10 mouse cellular contexts compared by ENCODE assay signal in the genomic region with DNA sequence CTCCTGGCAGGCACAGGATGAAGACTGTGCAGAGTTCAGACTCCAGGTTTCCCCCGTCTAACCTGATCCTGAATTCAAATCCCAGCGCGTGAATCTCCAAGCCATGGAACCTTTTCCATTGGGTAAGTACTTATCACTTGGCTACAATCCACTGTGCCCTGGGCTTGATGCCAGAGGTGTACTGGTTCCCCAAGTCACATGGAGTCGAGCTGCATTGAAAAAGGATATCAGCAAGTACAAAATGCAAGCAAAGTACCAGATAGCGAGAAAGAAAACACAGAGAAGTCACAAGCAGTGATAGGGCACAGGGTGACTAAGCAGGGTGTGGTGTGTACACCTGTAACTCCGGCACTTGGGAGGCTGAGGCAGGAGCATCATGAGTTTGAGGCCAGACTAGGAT. TPM values are rescaled to one million over a fixed set of nuclear protein-coding genes. Genes with fewer than 3 reads are reported as not detected.
DNase-seq lines count a peak whose midpoint lies in the region; ATAC-seq and TF ChIP-seq lines count a peak whose summit lies in the region.
"Had no signal": no experiment of that assay in that cellular context is flagged by ENCODE, and none has a peak within 500 bp of the region (broad histone marks: within the 10 kb centered on the region; RNA-seq: fewer than 3 reads in every experiment).

No protein-coding gene starts in this region.

- 10% methylated on average over 6 of the region's 6 CpGs for WGBS in liver, adult 2 months
- 77% methylated on average over 6 of the region's 6 CpGs for WGBS in liver, embryonic 11.5 days
- WGBS in stomach, embryonic 15.5 days = 78% methylated on average over 6 of the region's 6 CpGs

- H3K9ac ChIP-seq in liver, adult 2 months (ENCODE audit: low read depth, low read length) = no peak overlapping the region
- no peak overlapping the region for H3K9ac ChIP-seq in liver, embryonic 11.5 days (ENCODE audit: low read depth, low read length)
- no peak overlapping the region for H3K9ac ChIP-seq in stomach, embryonic 15.5 days
- H3K9ac ChIP-seq: midbrain, embryonic 12.5 days had no signal

- peak; percentile 96 for DNase-seq in liver, adult 2 months (ENCODE audit: extremely low read depth, low read depth, low spot score)
- DNase-seq in liver, embryonic 11.5 days (ENCODE audit: low spot score) = no peak
- peak; percentile 76 to 86 for DNase-seq in heart, adult 18-20 months
- peak; percentile 61 for DNase-seq in kidney, adult 9 months
- DNase-seq in c-Kit-positive CD71-positive TER-119-positive erythroid progenitor cells, embryonic 14.5 days (ENCODE audit: low spot score) = no peak
- DNase-seq in thymus, postnatal 14 days = no peak
- DNase-seq: right cerebral cortex, postnatal 14 days had no signal

- peaks cover 23% of the 10 kb centered on the region for H3K4me1 ChIP-seq in liver, adult 2 months (ENCODE audit: control insufficient read depth, insufficient read depth, low read length)
- peaks cover 7% of the 10 kb centered on the region; the same call in 1 of the 2 replicates for H3K4me1 ChIP-seq in liver, embryonic 11.5 days (replicated peaks; ENCODE audit: control insufficient read depth, insufficient read depth, low read length)
- H3K4me1 ChIP-seq in stomach, embryonic 15.5 days = peaks cover 10% of the 10 kb centered on the region
- H3K4me1 ChIP-seq: midbrain, embryonic 12.5 days had no signal

- H3K36me3 ChIP-seq in liver, adult 2 months (ENCODE audit: control insufficient read depth, insufficient read depth, low read length) = no peaks in the 10 kb centered on the region
- no peaks in the 10 kb centered on the region for H3K36me3 ChIP-seq in liver, embryonic 11.5 days (ENCODE audit: control insufficient read depth, insufficient read depth, low read length)
- 0 out of 2 replicates have a peak, but pooled peaks cover 4% of the 10 kb centered on the region for H3K36me3 ChIP-seq in stomach, embryonic 15.5 days
- H3K36me3 ChIP-seq: midbrain, embryonic 12.5 days had no signal

- no peak for TF ChIP-seq POLR2A in liver, adult 2 months (IDR thresholded peaks at IDR 0.05; ENCODE audit: extremely low read depth, insufficient read depth, low read length)

- no peak for ATAC-seq in liver, embryonic 11.5 days (replicated peaks; ENCODE audit: low FRiP score)
- ATAC-seq in stomach, embryonic 15.5 days (ENCODE audit: insufficient read depth, low FRiP score, low read depth) = peak; percentile 76
- ATAC-seq in erythroblast, adult 5-6 weeks (replicated peaks; ENCODE audit: low FRiP score, poor library complexity, severe bottlenecking) = no peak

- H3K27me3 ChIP-seq in liver, adult 2 months (ENCODE audit: control insufficient read depth, insufficient read depth, low read length) = no peaks in the 10 kb centered on the region
- H3K27me3 ChIP-seq in liver, embryonic 11.5 days (replicated peaks; ENCODE audit: control insufficient read depth, insufficient read depth, low read length) = no peaks in the 10 kb centered on the region
- H3K27me3 ChIP-seq in stomach, embryonic 15.5 days (replicated peaks) = no peaks in the 10 kb centered on the region
- H3K27me3 ChIP-seq: midbrain, embryonic 12.5 days had no signal

- H3K9me3 ChIP-seq in liver, embryonic 11.5 days (ENCODE audit: control insufficient read depth, low read length) = no peaks in the 10 kb centered on the region
- no peaks in the 10 kb centered on the region for H3K9me3 ChIP-seq in stomach, embryonic 15.5 days
- H3K9me3 ChIP-seq: midbrain, embryonic 12.5 days had no signal

- TF ChIP-seq CTCF in liver, adult 2 months (IDR thresholded peaks at IDR 0.05; ENCODE audit: low read depth, low read length) = no peak

- no peak overlapping the region for H3K4me2 ChIP-seq in liver, embryonic 11.5 days
- H3K4me2 ChIP-seq in stomach, embryonic 15.5 days = no peak overlapping the region
- H3K4me2 ChIP-seq: midbrain, embryonic 12.5 days had no signal

- no peak overlapping the region; the same call in 1 of the 2 replicates for H3K27ac ChIP-seq in liver, adult 2 months (replicated peaks; ENCODE audit: insufficient read depth, low read depth, low read length)
- H3K27ac ChIP-seq in liver, embryonic 11.5 days (ENCODE audit: low read depth, low read length) = no peak overlapping the region
- 0 out of 2 replicates have a peak overlapping the region, but pooled peaks have one; percentile 74 for H3K27ac ChIP-seq in stomach, embryonic 15.5 days
- H3K27ac ChIP-seq: midbrain, embryonic 12.5 days had no signal

- H3K79me2 ChIP-seq in liver, adult 2 months (ENCODE audit: control insufficient read depth, insufficient read depth, low read length) = peaks cover 10% of the 10 kb centered on the region; the same call in 1 of the 2 replicates

- H3K4me3 ChIP-seq in liver, adult 2 months (ENCODE audit: insufficient read depth, low read depth, low read length) = no peak overlapping the region
- no peak overlapping the region for H3K4me3 ChIP-seq in liver, embryonic 11.5 days (ENCODE audit: low read depth, low read length)
- H3K4me3 ChIP-seq in stomach, embryonic 15.5 days (replicated peaks) = no peak overlapping the region
- H3K4me3 ChIP-seq: midbrain, embryonic 12.5 days had no signal

RNA-seq across cellular contexts. Expression of a gene that starts 14.9 kb away (rescaled TPM):
- 25.7 and 27.9 TPM in 2 replicates for total RNA-seq in liver, adult 2 months (2014; rRNA removed)
- polyA plus RNA-seq in liver, adult 2 months (2012; rRNA removed) = 5.4 and 5.9 TPM in 2 replicates
- 19.8 and 23.0 TPM in 2 replicates for polyA plus RNA-seq in liver, embryonic 11.5 days (2014; fragmentation: Nextera tagmentation; extraction: Ambion mirVana)
- 10 to 100 TPM; 66.8 to 67.5 TPM for total RNA-seq in heart, adult 18-20 months (2021)
- polyA plus RNA-seq in stomach, embryonic 15.5 days (2015; fragmentation: Nextera tagmentation; extraction: Ambion mirVana) = 68.1 and 72.2 TPM in 2 replicates
- total RNA-seq in erythroblast, adult 5-6 weeks (2015; ENCODE audit: low replicate concordance) = 25.5 and 40.7 TPM in 2 replicates
- total RNA-seq in erythroblast, adult 5-6 weeks (2017; ENCODE audit: low replicate concordance) = 46.3 and 46.7 TPM in 2 replicates

Comparison
In these comparisons a context has a peak if more than half of its experiments do, and no peak if none do; other contexts are left out.
1. DNase-seq: peak in liver, adult 2 months (single experiment), heart, adult 18-20 months (2 of 2) and kidney, adult 9 months (single experiment); none in liver, embryonic 11.5 days (single experiment), c-Kit-positive CD71-positive TER-119-positive erythroid progenitor cells, embryonic 14.5 days (single experiment) and thymus, postnatal 14 days (single experiment).